Mouse (Mus musculus) limb, embryonic 14.5 days (tissue): Measurements from ENCODE around the gene Prdm16. TPM values are rescaled to one million over a fixed set of nuclear protein-coding genes. Genes with fewer than 3 reads are reported as not detected.

Experiments used
- ATAC-seq: fragments of 200-750 bp; cut with Nextera tagmentation; 2 replicates; pipeline ENCODE4 v1.8.0; 2017; ENCODE audit warnings: low read depth, moderate number of reproducible peaks, moderate TSS enrichment; ENCODE audit not compliant: low FRiP score
- DNase-seq: peaks from one replicate; pipeline ENCODE4 v3.0.0-alpha.2; 2015; ENCODE audit warnings: low spot score
- H3K27ac ChIP-seq: fragments of 300-500 bp; sonication (generic); replicated peaks from 2 replicates; pipeline ENCODE4 v1.5.1; 2014; ENCODE audit warnings: low read depth, mild to moderate bottlenecking, low read length, moderate library complexity, mixed read lengths
- H3K27me3 ChIP-seq: fragments of 300-500 bp; sonication (generic); 2 replicates; pipeline ENCODE4 v1.6.1; 2014; ENCODE audit warnings: low read length, mixed read lengths; ENCODE audit not compliant: control insufficient read depth, insufficient read depth
- H3K36me3 ChIP-seq: fragments of 300-500 bp; sonication (generic); 2 replicates; pipeline ENCODE4 v1.6.1; 2014; ENCODE audit warnings: mild to moderate bottlenecking, low read length, moderate library complexity, mixed read lengths; ENCODE audit not compliant: control insufficient read depth, insufficient read depth
- H3K4me1 ChIP-seq: fragments of 300-500 bp; sonication (generic); 2 replicates; pipeline ENCODE4 v1.6.1; 2014; ENCODE audit warnings: antibody characterized with exemption, low read length, mixed read lengths; ENCODE audit not compliant: control insufficient read depth, insufficient read depth
- H3K4me2 ChIP-seq: fragments of 300-500 bp; sonication (generic); replicated peaks from 2 replicates; pipeline ENCODE4 v1.6.1; 2014; ENCODE audit warnings: low read depth, mild to moderate bottlenecking, low read length, moderate library complexity; ENCODE audit not compliant: severe bottlenecking
- H3K4me3 ChIP-seq: fragments of 300-500 bp; sonication (generic); replicated peaks from 2 replicates; pipeline ENCODE4 v1.5.1; 2014; ENCODE audit warnings: low read length
- H3K9ac ChIP-seq: fragments of 300-500 bp; sonication (generic); 2 replicates; pipeline ENCODE4 v1.6.1; 2014; ENCODE audit warnings: mild to moderate bottlenecking, low read depth, low read length, moderate library complexity; ENCODE audit not compliant: severe bottlenecking
- H3K9me3 ChIP-seq: fragments of 300-500 bp; sonication (generic); 2 replicates; pipeline ENCODE4 v1.6.1; 2016; ENCODE audit warnings: low read length; ENCODE audit not compliant: control insufficient read depth
- POLR2A ChIP-seq: fragments of 200-500 bp; IDR thresholded peaks from 2 replicates; pipeline ENCODE4 v1.8.0; 2012; ENCODE audit warnings: inconsistent platforms, mild to moderate bottlenecking, moderate library complexity, borderline replicate concordance; ENCODE audit not compliant: insufficient read depth, insufficient read length; ENCODE audit errors: extremely low read depth
- WGBS: fragments of 180-500 bp; shearing (Covaris S2); extraction: QIAGEN DNeasy Blood & Tissue Kit; methylation state at CpG from one replicate; pipeline ENCODE4 v1.1.7; 2014; 5-methylcytosine and 5-hydroxymethylcytosine counted together
- polyA plus RNA-seq, 2 experiments: library from polyadenylated mRNA; depleted of rRNA in 1 of 2; stranded (reverse) in 1 of 2; unstranded in 1 of 2; fragments of >200 nt; fragmentation: Nextera tagmentation in 1 of 2; extraction: Ambion mirVana in 1 of 2; gene quantifications; 2 replicates each; pipeline versions ENCODE4 v1.2.1 to v1.2.3; 2012 to 2014

Prdm16 gene
- polyA plus RNA-seq, 2 experiments: 11.7 to 25.6 TPM

GRCm38 (mm10) chr4:154547176-154547855 lies 89.4 kb downstream of the Prdm16 start:
- Histone ChIP-seq H3K27ac (no peak overlapping the region), H3K4me3 (no peak overlapping the region), H3K4me1 (peaks cover 29% of the 10 kb centered on the region), H3K4me2 (no peak overlapping the region), H3K9me3 (no peaks in the 10 kb centered on the region), H3K36me3 (no peaks in the 10 kb centered on the region), H3K27me3 (no peaks in the 10 kb centered on the region), H3K9ac (no peak overlapping the region)
- TF ChIP-seq POLR2A: no peak
- DNase-seq (no peak), ATAC-seq (no peak)
- 75% methylated on average over 21 of the region's 21 CpGs for WGBS

DNA sequence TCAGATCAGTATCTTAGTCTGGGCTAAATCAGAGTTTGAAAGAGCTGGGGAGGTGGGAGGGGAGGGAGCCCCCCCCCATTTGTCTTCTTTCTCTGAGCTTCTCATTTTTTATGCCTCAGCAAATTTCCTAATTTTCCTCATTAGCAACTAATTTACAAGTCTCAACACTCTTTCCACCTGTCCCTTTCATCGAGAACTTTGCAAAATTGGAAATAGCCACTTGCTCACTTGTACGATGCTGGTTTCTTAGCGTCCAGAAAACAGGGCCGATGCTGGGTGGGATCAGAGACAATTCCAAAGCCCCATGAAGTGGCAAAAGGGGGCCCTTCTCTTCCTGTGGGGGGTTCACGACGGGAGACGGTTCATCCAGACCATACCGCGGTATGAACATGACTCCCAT lies 91.4 kb downstream of the Prdm16 start:
- no peak overlapping the region for H3K9ac ChIP-seq
- H3K27me3 ChIP-seq: no peaks in the 10 kb centered on the region
- DNase-seq (no peak), ATAC-seq (no peak)
- no peaks in the 10 kb centered on the region for H3K36me3 ChIP-seq
- WGBS: 60% methylated on average over 9 of the region's 9 CpGs
- no peak overlapping the region for H3K4me2 ChIP-seq
- no peak overlapping the region for H3K27ac ChIP-seq
- TF ChIP-seq POLR2A: no peak
- H3K4me3 ChIP-seq: no peak overlapping the region
- H3K4me1 ChIP-seq: peaks cover 35% of the 10 kb centered on the region
- no peaks in the 10 kb centered on the region for H3K9me3 ChIP-seq

DNA sequence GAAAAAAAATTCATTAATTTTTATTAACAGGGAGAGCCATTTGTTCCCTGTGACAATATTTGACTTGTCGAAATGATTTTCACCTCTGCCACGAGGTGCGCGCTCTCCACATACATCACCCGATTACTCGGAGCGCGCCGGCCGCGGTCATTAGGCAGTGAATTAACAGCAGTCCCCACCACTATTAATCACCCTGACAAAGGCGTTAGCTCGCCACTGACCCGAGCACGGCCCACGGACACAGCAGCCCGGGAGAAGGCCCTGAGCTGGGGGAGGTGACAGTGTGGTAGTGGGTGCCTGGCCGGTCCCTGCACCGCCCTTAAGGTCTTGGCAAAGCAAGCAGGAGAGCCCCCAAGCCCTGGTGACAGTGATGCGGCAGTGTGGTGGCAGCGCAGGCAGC lies 92.8 kb downstream of the Prdm16 start:
- no peak for ATAC-seq
- no peak for DNase-seq
- H3K27ac ChIP-seq: no peak overlapping the region
- H3K36me3 ChIP-seq: no peaks in the 10 kb centered on the region
- H3K4me3 ChIP-seq: no peak overlapping the region
- TF ChIP-seq POLR2A: no peak
- no peaks in the 10 kb centered on the region for H3K27me3 ChIP-seq
- WGBS: 11% methylated on average over 20 of the region's 21 CpGs
- 0 out of 2 replicates have a peak overlapping the region, but pooled peaks have one; percentile 10 for H3K4me2 ChIP-seq
- H3K9me3 ChIP-seq: no peaks in the 10 kb centered on the region
- H3K4me1 ChIP-seq: peaks cover 29% of the 10 kb centered on the region
- H3K9ac ChIP-seq: no peak overlapping the region

DNA sequence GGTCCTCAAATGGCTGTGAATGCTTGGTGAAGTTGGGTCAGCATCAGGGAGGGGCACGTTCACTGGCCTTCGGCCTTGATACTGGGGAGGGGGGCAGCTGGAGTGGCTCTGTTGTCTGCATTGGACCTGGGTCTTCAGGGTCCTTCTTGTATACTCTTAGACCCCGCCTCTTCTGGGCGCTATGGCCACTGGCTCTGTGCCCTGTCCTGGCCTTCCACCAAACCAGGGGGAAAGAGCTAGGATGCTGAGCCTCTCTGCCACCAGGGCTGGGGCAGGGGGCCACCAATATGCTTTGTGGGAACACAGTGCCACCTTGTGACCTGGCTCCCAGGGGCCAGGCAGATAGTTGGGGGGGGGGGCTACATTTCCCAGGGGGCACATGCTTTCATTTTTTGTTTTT lies 93.5 kb downstream of the Prdm16 start:
- Histone ChIP-seq H3K9ac (no peak overlapping the region), H3K9me3 (no peaks in the 10 kb centered on the region), H3K27me3 (no peaks in the 10 kb centered on the region), H3K4me2 (no peak overlapping the region), H3K4me3 (no peak overlapping the region), H3K4me1 (peaks cover 29% of the 10 kb centered on the region), H3K36me3 (no peaks in the 10 kb centered on the region), H3K27ac (no peak overlapping the region)
- 70% methylated on average over 4 of the region's 4 CpGs for WGBS
- ATAC-seq: no peak
- no peak for DNase-seq
- no peak for TF ChIP-seq POLR2A

DNA sequence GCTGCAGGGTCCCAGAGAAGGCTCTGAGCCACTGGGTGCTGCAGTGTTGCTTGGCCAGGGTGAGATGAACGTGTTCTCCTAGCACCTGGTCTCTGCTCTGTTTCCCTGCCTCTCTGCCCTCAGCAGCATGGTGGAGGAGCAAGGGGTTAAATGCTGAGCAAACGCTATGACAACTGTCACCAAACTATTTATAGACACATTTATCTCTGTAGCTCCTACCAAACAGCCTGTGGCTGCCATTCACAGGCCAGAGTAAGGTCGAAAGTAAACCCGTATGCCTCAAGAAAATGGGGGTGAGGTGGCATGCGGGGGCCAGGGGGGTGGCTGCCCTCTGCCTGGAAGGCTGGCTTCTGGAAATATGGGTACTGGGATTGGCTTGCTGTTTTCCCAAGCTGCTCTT lies 94.1 kb downstream of the Prdm16 start:
- no peak overlapping the region for H3K9ac ChIP-seq
- WGBS: 64% methylated on average over 5 of the region's 5 CpGs

More for the DNA sequence above, 94.1 kb downstream of the Prdm16 start:
- Histone ChIP-seq H3K4me2 (no peak overlapping the region), H3K9me3 (no peaks in the 10 kb centered on the region), H3K4me3 (no peak overlapping the region), H3K27me3 (no peaks in the 10 kb centered on the region), H3K36me3 (no peaks in the 10 kb centered on the region), H3K4me1 (peaks cover 29% of the 10 kb centered on the region), H3K27ac (no peak overlapping the region)
- DNase-seq (no peak), ATAC-seq (no peak)
- TF ChIP-seq POLR2A: no peak
